Mouse (Mus musculus) forebrain, embryonic 10.5 days (tissue): ENCODE results near the gene Hist1h3c. TPM values are rescaled to one million over a fixed set of nuclear protein-coding genes. Genes with fewer than 3 reads are reported as not detected.
"Not testable (repeated sequence)": the region's sequence is repeated elsewhere in the genome, so short reads cannot be mapped to it uniquely, and the experiment has no call there.

Source experiments
- DNase-seq: peaks from one replicate; pipeline ENCODE4 v3.0.0-alpha.2; 2017; ENCODE audit warnings: low spot score; ENCODE audit errors: extremely low spot score
- H3K27ac ChIP-seq: fragments of 300-500 bp; sonication (generic); 2 replicates; pipeline ENCODE4 v1.5.1; 2016; ENCODE audit warnings: mild to moderate bottlenecking
- H3K27me3 ChIP-seq: fragments of 300-500 bp; sonication (generic); 2 replicates; pipeline ENCODE4 v1.6.1; 2016; ENCODE audit warnings: mild to moderate bottlenecking; ENCODE audit not compliant: poor library complexity, severe bottlenecking
- H3K36me3 ChIP-seq: fragments of 300-500 bp; sonication (generic); replicated peaks from 2 replicates; pipeline ENCODE4 v1.6.1; 2016; ENCODE audit warnings: mild to moderate bottlenecking, moderate library complexity
- H3K4me1 ChIP-seq: fragments of 300-500 bp; sonication (generic); 2 replicates; pipeline ENCODE4 v1.6.1; 2016
- H3K4me3 ChIP-seq: fragments of 300-500 bp; sonication (generic); 2 replicates; pipeline ENCODE4 v1.5.1; 2016; ENCODE audit warnings: mild to moderate bottlenecking, moderate library complexity
- H3K9me3 ChIP-seq: fragments of 300-500 bp; sonication (generic); 2 replicates; pipeline ENCODE4 v1.6.1; 2016; ENCODE audit warnings: mild to moderate bottlenecking, moderate library complexity
- WGBS: fragments of 180-500 bp; shearing (Covaris S2); methylation state at CpG from one replicate; pipeline ENCODE4 v1.1.7; 2016; 5-methylcytosine and 5-hydroxymethylcytosine counted together
- polyA plus RNA-seq: library from polyadenylated mRNA; unstranded; fragments of >200 nt; fragmentation: Nextera tagmentation; extraction: Ambion mirVana; gene quantifications from 2 replicates; pipeline ENCODE4 v1.2.1, GENCODE M21; 2016

Hist1h3c gene
- polyA plus RNA-seq, 1 experiment from 2014 or later, result 9.0 TPM

GRCm38 (mm10) chr13:23763242-23763585 is 17.8 kb upstream of the Hist1h3c start:
- WGBS, result 0% methylated on average over 10 of the region's 10 CpGs
- Histone ChIP-seq H3K4me3 (peak overlapping the region; percentile 61), H3K27me3 (no peaks in the 10 kb centered on the region), H3K9me3 (no peaks in the 10 kb centered on the region), H3K4me1 (peaks cover 52% of the 10 kb centered on the region), H3K36me3 (no peaks in the 10 kb centered on the region), H3K27ac (peak overlapping the region; percentile 91)
- no peak for DNase-seq

- DNase-seq, result peak; percentile 73
- H3K27ac ChIP-seq, result peak within 1 kb of the TSS; percentile 91
- not testable (repeated sequence) for H3K36me3 ChIP-seq, H3K9me3 ChIP-seq, H3K27me3 ChIP-seq
- WGBS, result under 1% methylated on average over 34 of the region's 52 CpGs
- H3K4me1 ChIP-seq, result peaks cover 63% of the 10 kb centered on the region
- H3K4me3 ChIP-seq, result peak within 1 kb of the TSS; percentile 61
Observed at GRCm38 (mm10) chr13:23761871-23762821, 16.7 kb upstream of the Hist1h3c start, which contains the start of gene Hist1h3a. Hist1h3a (minus strand) TSS chr13:23762386.

- no peaks in the 10 kb centered on the region for H3K36me3 ChIP-seq
- peak within 1 kb of the TSS; percentile 61 for H3K4me3 ChIP-seq
- peaks cover 63% of the 10 kb centered on the region for H3K4me1 ChIP-seq
- no peaks in the 10 kb centered on the region for H3K27me3 ChIP-seq
- WGBS, result under 1% methylated on average over 68 of the region's 72 CpGs
- H3K9me3 ChIP-seq, result no peaks in the 10 kb centered on the region
- peak within 1 kb of the TSS; percentile 91 for H3K27ac ChIP-seq
- DNase-seq, result peak; percentile 100
Observed at GRCm38 (mm10) chr13:23760972-23761864, 15.8 kb upstream of the Hist1h3c start, which contains the start of gene Hist1h4a. Hist1h4a (minus strand) TSS chr13:23761230.

- H3K36me3 ChIP-seq, result no peaks in the 10 kb centered on the region
- 3% methylated on average over 23 of the region's 27 CpGs for WGBS
- peak overlapping the region; percentile 91 for H3K27ac ChIP-seq
- no peak for DNase-seq
- H3K27me3 ChIP-seq, result no peaks in the 10 kb centered on the region
- H3K9me3 ChIP-seq, result no peaks in the 10 kb centered on the region
- peaks cover 70% of the 10 kb centered on the region for H3K4me1 ChIP-seq
- H3K4me3 ChIP-seq, result peak overlapping the region; percentile 61
Observed at GRCm38 (mm10) chr13:23760240-23760971, 15.0 kb upstream of the Hist1h3c start.

GRCm38 (mm10) chr13:23759916-23760239 is 14.5 kb upstream of the Hist1h3c start:
- peak overlapping the region; percentile 61 for H3K4me3 ChIP-seq
- peaks cover 66% of the 10 kb centered on the region for H3K4me1 ChIP-seq
- 65% methylated on average over 1 of the region's 1 CpGs for WGBS
- no peaks in the 10 kb centered on the region for H3K36me3 ChIP-seq
- H3K27ac ChIP-seq, result peak overlapping the region; percentile 91
- DNase-seq, result peak; percentile 58
- no peaks in the 10 kb centered on the region for H3K27me3 ChIP-seq
- H3K9me3 ChIP-seq, result no peaks in the 10 kb centered on the region

- WGBS, result 84% methylated on average over 3 of the region's 3 CpGs
- DNase-seq, result no peak
- Histone ChIP-seq H3K27ac (peak overlapping the region; percentile 91), H3K36me3 (no peaks in the 10 kb centered on the region), H3K9me3 (no peaks in the 10 kb centered on the region), H3K4me1 (peaks cover 61% of the 10 kb centered on the region), H3K4me3 (no peak overlapping the region), H3K27me3 (no peaks in the 10 kb centered on the region)
Observed at GRCm38 (mm10) chr13:23759251-23759771, 13.9 kb upstream of the Hist1h3c start.

GRCm38 (mm10) chr13:23757921-23758320 is 12.5 kb upstream of the Hist1h3c start:
- H3K9me3 ChIP-seq, result no peaks in the 10 kb centered on the region
- DNase-seq, result no peak
- no peaks in the 10 kb centered on the region for H3K36me3 ChIP-seq
- H3K27me3 ChIP-seq, result no peaks in the 10 kb centered on the region
- H3K27ac ChIP-seq, result peak overlapping the region; percentile 91
- 58% methylated on average over 3 of the region's 3 CpGs for WGBS
- H3K4me3 ChIP-seq, result peak overlapping the region; percentile 54
- peaks cover 57% of the 10 kb centered on the region for H3K4me1 ChIP-seq

GRCm38 (mm10) chr13:23757211-23757773 is 11.9 kb upstream of the Hist1h3c start:
- H3K9me3 ChIP-seq, result no peaks in the 10 kb centered on the region
- H3K4me1 ChIP-seq, result peaks cover 55% of the 10 kb centered on the region
- no peaks in the 10 kb centered on the region for H3K36me3 ChIP-seq
- WGBS, result 1% methylated on average over 19 of the region's 23 CpGs
- peak; percentile 62 for DNase-seq
- H3K27me3 ChIP-seq, result no peaks in the 10 kb centered on the region
- H3K27ac ChIP-seq, result peak overlapping the region; percentile 91
- peak overlapping the region; percentile 54 for H3K4me3 ChIP-seq

- H3K27me3 ChIP-seq, result no peaks in the 10 kb centered on the region
- 0% methylated on average over 20 of the region's 22 CpGs for WGBS
- H3K27ac ChIP-seq, result peak within 1 kb of the TSS; percentile 91
- peaks cover 54% of the 10 kb centered on the region for H3K4me1 ChIP-seq
- H3K36me3 ChIP-seq, result no peaks in the 10 kb centered on the region
- H3K9me3 ChIP-seq, result no peaks in the 10 kb centered on the region
- peak; percentile 91 for DNase-seq
- peak within 1 kb of the TSS; percentile 54 for H3K4me3 ChIP-seq
Observed at GRCm38 (mm10) chr13:23756790-23757189, 11.4 kb upstream of the Hist1h3c start, which contains the start of gene Hist1h4b. Hist1h4b (plus strand) TSS chr13:23757013.

GRCm38 (mm10) chr13:23755000-23755399 is 9.6 kb upstream of the Hist1h3c start:
- H3K4me3 ChIP-seq, result no peak overlapping the region
- H3K4me1 ChIP-seq, result peaks cover 46% of the 10 kb centered on the region
- peak overlapping the region; percentile 91 for H3K27ac ChIP-seq
- DNase-seq, result no peak
- no peaks in the 10 kb centered on the region for H3K27me3 ChIP-seq
- no peaks in the 10 kb centered on the region for H3K36me3 ChIP-seq
- no peaks in the 10 kb centered on the region for H3K9me3 ChIP-seq

GRCm38 (mm10) chr13:23753314-23754078 is 8.1 kb upstream of the Hist1h3c start:
- DNase-seq, result no peak
- peak overlapping the region; percentile 56 for H3K4me3 ChIP-seq

More at GRCm38 (mm10) chr13:23753314-23754078, 8.1 kb upstream of the Hist1h3c start:
- H3K36me3 ChIP-seq, result no peaks in the 10 kb centered on the region
- no peaks in the 10 kb centered on the region for H3K27me3 ChIP-seq
- H3K27ac ChIP-seq, result peak overlapping the region; percentile 91
- 66% methylated on average over 4 of the region's 4 CpGs for WGBS
- H3K9me3 ChIP-seq, result no peaks in the 10 kb centered on the region
- peaks cover 39% of the 10 kb centered on the region for H3K4me1 ChIP-seq
